Mouse (Mus musculus) urinary bladder, adult 2 months (tissue): ENCODE results near the gene 9330182L06Rik. TPM values are rescaled to one million over a fixed set of nuclear protein-coding genes. Genes with fewer than 3 reads are reported as not detected.

Experiments used
- DNase-seq: peaks from one replicate; pipeline ENCODE4 v3.0.0; 2022; ENCODE audit warnings: low spot score
- polyA plus RNA-seq: library from polyadenylated mRNA; depleted of rRNA; stranded (reverse); fragments of >200 nt; gene quantifications from 2 replicates; pipeline ENCODE4 v1.2.3, GENCODE M21; 2012

9330182L06Rik gene
- polyA plus RNA-seq, 1 experiment: 3.8 TPM

DNA sequence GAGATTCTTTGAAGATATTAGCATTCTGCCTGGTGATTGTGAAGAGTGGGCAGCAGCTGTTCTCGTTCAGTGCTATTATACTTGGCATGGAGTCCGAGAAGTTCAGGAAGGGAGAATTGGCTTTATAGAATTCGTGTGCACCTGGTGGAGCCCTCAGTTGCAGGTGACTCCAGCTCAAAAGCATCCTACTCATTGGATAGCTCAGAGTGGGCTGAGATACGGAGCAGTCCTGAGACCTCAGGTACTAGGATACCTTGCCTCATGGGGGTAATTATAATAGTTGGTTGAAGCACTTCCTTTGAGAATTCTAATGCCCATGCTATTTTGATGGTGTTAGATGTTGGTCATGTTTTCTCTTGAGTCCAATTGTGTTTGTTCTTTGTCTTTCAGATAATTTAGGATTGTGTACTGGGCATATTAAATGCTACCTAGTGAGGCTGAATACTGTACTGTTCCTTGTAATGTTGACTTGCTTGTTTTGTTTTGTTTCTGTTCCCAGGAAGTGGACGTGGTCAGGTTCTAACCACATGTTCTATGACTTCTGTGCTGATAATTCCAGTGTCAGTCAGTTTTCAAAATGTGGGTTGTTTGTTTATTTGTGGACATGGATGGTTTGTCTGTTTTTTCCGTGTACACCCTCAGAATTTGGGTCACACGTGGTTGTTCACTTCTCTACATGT is 96.2 kb downstream of the 9330182L06Rik start:
- no peak for DNase-seq

GRCm38 (mm10) chr5:9364937-9365336 is 99.0 kb downstream of the 9330182L06Rik start:
- DNase-seq: no peak

DNA sequence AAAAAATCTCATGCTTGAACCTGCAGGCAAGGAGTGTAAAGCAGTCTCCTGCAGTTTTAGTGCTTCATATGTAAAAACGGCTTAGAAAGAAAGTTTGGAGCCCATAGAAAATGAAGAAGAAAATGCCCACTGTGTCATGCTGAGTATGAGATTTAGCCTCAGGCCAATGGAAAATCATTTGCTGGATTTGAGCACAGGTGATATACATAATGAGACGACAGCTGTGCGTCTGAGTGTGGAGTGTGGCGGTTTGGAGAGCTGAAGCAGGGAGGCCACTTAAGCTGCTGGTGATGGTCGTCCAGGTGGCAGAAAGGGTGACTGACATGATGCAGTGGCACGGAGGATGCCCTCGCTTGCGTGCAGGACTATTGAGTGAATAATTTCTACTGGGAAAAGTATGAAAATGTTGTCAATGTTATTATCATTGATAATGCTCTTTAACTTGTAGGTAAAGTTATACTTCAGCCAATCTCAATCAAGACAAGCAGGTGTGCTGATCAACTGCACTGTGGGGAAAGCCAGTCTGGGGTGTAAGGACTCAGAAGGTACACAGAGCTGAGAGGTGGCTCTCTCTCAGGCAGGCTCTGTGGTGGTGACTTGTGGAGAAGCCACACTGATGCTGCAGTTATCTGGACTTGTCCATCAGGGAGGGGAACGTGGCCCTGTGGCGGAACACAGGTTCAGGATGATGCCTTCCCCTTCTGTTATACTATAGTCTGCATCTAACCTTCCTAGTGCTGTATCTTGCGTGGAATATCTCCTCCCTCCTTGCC is 102.2 kb downstream of the 9330182L06Rik start:
- DNase-seq: no peak

GRCm38 (mm10) chr5:9371127-9371526 is 105.2 kb downstream of the 9330182L06Rik start:
- no peak for DNase-seq

DNA sequence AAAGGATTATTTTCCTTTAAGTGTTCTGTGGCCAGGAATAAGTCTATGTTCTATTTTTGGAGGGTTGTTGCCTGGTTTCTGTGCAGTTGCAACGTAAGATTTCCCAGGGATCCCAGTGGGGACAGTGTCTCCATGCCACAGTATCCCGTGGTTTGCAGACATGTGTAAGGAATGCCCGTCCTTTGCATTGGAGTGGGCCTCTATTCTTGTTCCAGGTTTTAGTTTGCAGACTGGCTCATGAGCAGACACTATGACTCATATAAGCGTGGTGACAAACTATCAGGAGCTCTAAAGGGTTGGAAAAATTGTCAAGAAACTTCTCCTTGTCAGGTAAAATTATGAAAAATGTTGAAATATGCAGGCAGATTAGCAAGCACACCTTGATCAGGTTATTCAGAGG is 107.4 kb downstream of the 9330182L06Rik start:
- no peak for DNase-seq

DNA sequence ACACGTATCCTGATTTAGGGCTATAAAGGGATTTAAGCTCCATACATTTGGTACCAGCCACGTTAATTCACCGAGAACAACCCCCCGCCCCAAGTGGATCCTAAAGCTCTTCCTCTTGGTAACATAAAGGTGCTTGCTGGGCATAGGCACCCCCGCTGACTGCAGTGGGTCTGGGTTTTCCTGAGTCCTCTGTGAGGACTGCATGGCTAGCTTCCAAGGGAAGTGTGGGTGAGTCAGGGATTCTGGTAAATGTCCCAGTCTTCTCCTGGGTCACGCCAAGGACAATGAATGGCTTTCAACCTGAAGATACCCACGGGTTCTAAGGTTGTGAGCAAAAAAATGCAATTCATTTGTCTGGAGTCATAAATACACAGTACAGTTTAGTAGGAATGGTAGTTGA is 124.0 kb downstream of the 9330182L06Rik start:
- DNase-seq: no peak

- no peak for DNase-seq
Measured at GRCm38 (mm10) chr5:9391858-9392393, 126.0 kb downstream of the 9330182L06Rik start.

- DNase-seq: no peak
Measured at GRCm38 (mm10) chr5:9417098-9417497, 151.2 kb downstream of the 9330182L06Rik start.

- DNase-seq: no peak
Measured at GRCm38 (mm10) chr5:9417802-9418201, 151.9 kb downstream of the 9330182L06Rik start.

DNA sequence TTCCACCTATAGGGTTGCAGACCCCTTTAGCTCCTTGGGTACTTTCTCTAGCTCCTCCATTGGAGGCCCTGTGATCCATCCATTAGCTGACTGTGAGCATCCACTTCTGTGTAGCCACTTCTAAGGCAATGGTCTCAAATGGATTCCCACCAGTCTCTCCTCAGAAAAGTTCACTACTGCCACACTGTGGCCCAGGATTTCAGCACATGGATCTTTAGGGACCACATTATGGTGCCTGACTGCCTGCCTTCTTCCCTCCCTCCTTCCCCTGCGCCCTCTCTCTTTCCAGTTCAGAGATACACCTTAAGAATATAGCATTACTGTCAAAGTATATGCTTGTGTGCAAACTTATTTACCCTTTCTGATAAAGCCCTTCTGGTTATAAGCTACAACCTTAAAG is 154.0 kb downstream of the 9330182L06Rik start:
- no peak for DNase-seq

DNA sequence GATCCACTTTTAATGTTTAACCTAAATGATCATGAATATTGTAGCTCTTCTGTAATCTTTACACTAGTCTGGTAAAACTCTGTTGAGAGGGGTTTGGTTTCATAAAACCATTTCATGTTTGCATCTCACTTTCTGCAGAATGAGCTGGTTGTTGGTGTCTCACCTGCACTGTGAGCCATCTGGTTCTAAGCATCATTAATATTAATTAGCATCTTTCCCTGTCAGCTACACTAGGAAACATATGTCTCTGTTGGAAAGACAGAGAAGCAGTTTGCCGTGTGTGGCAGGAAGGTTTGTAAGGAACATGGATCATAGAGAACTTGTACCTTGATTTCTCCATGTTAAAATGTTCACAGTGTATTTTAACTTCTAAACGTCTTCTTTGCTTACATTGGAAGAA is 158.5 kb downstream of the 9330182L06Rik start:
- no peak for DNase-seq

DNA sequence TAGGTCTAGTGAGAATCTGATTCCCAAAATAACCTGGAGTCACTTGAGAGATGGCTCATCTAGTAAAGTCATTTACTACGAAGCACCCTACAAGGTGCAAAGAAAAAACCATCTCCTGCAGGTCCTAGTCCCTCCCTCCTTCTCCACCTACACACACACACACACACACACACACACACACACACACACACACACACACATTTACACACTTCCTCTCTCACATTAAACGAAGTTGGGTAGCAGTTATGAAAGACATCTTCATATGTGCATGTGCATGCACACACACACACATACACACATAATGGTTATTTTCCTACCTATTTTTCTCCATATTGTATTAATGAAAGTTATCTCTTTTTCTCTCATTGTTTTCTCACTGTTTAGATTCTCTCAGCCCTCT is 161.2 kb downstream of the 9330182L06Rik start:
- DNase-seq: no peak

DNA sequence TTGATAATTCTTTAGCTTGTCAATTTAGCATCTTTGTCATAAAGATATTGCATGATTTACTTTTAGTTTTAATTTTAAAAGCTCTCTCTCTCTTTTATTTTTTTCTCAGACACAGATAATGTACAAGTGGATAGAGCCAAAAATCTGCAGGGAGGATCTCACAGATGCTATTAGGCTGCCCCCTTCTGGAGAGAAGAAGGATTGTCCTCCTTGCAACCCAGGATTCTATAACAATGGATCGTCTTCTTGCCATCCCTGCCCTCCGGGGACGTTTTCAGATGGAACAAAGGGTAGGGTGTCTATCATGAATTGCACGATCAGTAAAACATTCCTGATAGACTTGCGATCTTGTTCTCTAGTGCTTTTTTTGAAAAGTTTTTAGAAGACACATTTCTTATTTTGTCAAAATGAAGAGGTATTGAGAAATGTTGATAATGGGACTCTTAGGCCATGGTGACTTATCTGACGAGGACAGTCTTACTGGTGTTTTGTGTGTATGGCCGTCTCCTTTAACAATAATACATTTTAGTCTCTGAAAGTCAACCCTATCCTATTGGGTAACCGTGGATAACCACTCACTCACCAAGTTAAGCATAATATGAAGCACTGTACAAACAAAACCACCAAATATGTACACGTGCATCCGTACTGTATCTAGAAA is 161.8 kb downstream of the 9330182L06Rik start:
- DNase-seq: no peak

DNA sequence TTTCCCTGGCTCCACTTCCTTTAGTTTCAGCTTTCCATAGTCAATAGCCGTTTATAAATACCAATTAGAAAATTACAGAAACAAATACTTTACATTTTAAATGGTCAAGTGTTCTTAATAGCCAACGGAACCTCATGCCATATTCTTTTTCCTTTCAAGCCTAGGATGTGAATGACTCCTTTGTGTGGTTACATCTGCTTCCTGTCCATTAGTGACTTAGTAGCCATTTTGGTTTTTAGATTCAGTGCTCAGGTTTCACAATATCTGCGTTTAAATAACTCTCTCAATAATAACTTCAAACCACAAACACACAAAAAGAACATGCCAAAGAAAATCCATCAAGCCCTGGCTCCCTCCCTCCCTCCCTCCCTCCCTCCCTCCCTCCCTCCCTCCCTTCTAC is 162.8 kb downstream of the 9330182L06Rik start:
- no peak for DNase-seq

- DNase-seq: no peak
Measured at GRCm38 (mm10) chr5:9446146-9446545, 180.2 kb downstream of the 9330182L06Rik start.

GRCm38 (mm10) chr5:9448931-9449330 is 183.0 kb downstream of the 9330182L06Rik start:
- DNase-seq: no peak

GRCm38 (mm10) chr5:9449570-9449969 is 183.7 kb downstream of the 9330182L06Rik start:
- no peak for DNase-seq

DNA sequence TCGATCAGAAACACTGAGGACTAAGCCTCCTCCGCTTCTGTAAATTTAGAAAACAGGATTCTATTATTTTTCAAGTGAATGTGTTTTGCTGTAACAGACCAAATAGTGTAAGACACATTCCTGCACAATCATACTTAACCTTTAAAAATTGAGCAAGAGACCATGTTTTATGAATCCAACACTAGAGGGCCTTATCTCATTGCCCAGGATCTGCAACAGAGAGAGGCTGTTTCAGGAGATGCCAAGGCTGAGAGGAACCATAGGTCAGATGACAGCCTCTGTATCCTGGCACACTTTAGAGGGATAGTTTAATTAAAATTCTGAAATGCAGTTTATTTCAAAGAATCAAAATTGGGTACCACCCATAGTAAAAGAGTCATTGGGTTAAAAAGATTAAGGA is 187.4 kb downstream of the 9330182L06Rik start:
- no peak for DNase-seq

- no peak for DNase-seq
Measured at GRCm38 (mm10) chr5:9477587-9477986, 211.7 kb downstream of the 9330182L06Rik start.

- DNase-seq: no peak
Measured at GRCm38 (mm10) chr5:9495456-9495855, 229.5 kb downstream of the 9330182L06Rik start.

DNA sequence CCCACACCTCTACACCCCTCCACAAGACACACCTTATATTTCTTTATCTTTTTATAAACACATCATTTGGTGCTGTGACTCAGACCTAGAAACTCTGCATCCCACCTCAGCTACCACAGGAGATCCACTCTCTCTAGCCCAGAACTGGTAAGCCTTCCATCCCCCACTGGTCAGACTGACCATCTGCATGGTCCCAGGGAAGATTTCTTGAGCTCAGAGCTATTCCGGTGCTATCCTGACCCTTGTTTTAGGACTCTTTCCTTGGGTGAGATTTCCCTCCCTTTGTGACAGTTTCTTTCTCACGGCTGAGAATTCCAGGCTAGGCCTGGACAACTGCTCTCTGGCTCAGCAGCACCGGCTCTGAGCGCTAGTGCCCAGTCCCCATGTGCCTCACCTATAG is 231.3 kb downstream of the 9330182L06Rik start:
- no peak for DNase-seq

DNA sequence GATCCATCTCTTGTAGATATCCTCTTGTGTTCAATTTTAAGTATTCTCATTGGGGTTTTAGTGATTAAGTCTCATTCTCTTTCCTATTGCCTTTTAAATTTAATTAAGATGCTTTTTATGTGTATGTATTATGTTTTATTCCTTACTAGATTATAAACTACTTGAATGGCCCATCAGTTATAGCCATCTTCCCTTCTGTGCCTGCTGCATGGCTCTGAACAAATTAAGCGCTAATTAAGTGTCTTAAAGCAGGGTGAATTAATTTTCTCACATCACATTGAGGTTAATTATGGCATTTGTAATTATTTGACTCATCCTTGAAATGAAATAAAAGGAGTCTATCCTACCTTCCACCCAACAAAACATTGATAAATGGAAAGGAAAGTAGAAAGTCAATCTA is 245.1 kb downstream of the 9330182L06Rik start:
- DNase-seq: no peak

GRCm38 (mm10) chr5:9525507-9525906 is 259.6 kb downstream of the 9330182L06Rik start:
- DNase-seq: no peak
